In the genomic region with DNA sequence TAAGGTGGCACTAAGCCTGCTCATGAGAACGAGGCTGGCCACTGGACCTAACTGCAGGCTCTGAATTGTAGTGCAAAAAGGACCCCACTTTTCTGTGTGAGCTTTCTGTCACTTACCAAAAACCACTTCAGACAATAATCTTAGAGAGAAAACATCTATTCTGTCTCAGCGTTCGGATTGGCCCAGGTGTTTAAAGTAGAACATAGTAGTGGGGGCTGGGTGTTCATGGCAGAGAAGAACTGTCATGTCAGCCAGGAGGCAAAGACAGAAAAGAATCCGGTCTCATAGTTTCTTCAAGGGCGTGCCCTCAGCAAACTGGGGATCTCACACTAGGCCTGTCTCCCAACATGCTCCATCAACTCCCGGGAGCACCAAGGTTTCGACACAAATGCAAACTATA, we compare ENCODE assay signal across 18 mouse cellular contexts.
"Had no signal": no experiment of that assay in that cellular context is flagged by ENCODE, and none has a peak within 500 bp of the region (broad histone marks: within the 10 kb centered on the region; RNA-seq: fewer than 3 reads in every experiment).

No protein-coding gene starts in this region.

- DNase-seq: liver; liver, embryonic 13.5 days; liver, postnatal 0 days; lung, adult 2 months; lung, postnatal 14 days; lung, postnatal 36 days; right cerebral cortex, postnatal 14 days; spleen, adult 18-20 months had no signal

- H3K36me3 ChIP-seq: liver, embryonic 13.5 days; liver, embryonic 15.5 days; lung, embryonic 15.5 days; midbrain, embryonic 13.5 days; midbrain, embryonic 15.5 days; neural tube, embryonic 12.5 days had no signal

- ATAC-seq: liver, postnatal 0 days; lung, postnatal 0 days; midbrain, embryonic 13.5 days; midbrain, embryonic 15.5 days had no signal

- H3K4me2 ChIP-seq: liver, embryonic 11.5 days; liver, embryonic 13.5 days; liver, embryonic 15.5 days; lung, embryonic 15.5 days; midbrain, embryonic 11.5 days; midbrain, embryonic 13.5 days; midbrain, embryonic 15.5 days; neural tube, embryonic 12.5 days had no signal

- H3K9me3 ChIP-seq: liver, embryonic 13.5 days; liver, embryonic 15.5 days; lung, embryonic 15.5 days; midbrain, embryonic 15.5 days had no signal

- H3K9ac ChIP-seq: liver, embryonic 13.5 days; liver, embryonic 15.5 days; liver, postnatal 0 days; lung, embryonic 15.5 days; midbrain, embryonic 13.5 days; midbrain, embryonic 15.5 days; neural tube, embryonic 12.5 days had no signal

- H3K4me3 ChIP-seq: liver, embryonic 13.5 days; liver, embryonic 15.5 days; lung, embryonic 15.5 days; megakaryocyte, embryonic 14.5 days; midbrain, embryonic 13.5 days; midbrain, embryonic 15.5 days; neural tube, embryonic 12.5 days had no signal

- H3K27ac ChIP-seq: liver, embryonic 13.5 days; liver, embryonic 15.5 days; lung, embryonic 15.5 days; macrophage; midbrain, embryonic 13.5 days; midbrain, embryonic 15.5 days; neural tube, embryonic 12.5 days had no signal

- H3K27me3 ChIP-seq: liver, embryonic 13.5 days; liver, embryonic 15.5 days; lung, embryonic 15.5 days; midbrain, embryonic 13.5 days; midbrain, embryonic 15.5 days; neural tube, embryonic 12.5 days had no signal

- H3K4me1 ChIP-seq: lung, embryonic 15.5 days; midbrain, embryonic 13.5 days; midbrain, embryonic 15.5 days; neural tube, embryonic 12.5 days had no signal
